Mouse (Mus musculus) layer of hippocampus, adult 6 months (tissue): ENCODE data around the gene Sytl2. TPM values are rescaled to one million over a fixed set of nuclear protein-coding genes. Genes with fewer than 3 reads are reported as not detected.

Experiments
- long read RNA-seq, 2 experiments: library from polyadenylated mRNA; unstranded; transcript quantifications; one replicate each; pipeline ENCODE4 v2.0.0; 2019 to 2020
- polyA plus RNA-seq: library from polyadenylated mRNA; unstranded; fragments of <200 nt; fragmentation: Nextera tagmentation; gene quantifications from 2 replicates; pipeline ENCODE4 v1.2.3, GENCODE M21; 2021

Sytl2 gene
- 10.5 and 11.1 TPM in 2 replicates for polyA plus RNA-seq
- long read RNA-seq, experiment 1, full-length matches to known transcripts: 13 of 21 reads
- long read RNA-seq, experiment 1, partial matches to known transcripts: 4 of 21 reads
- long read RNA-seq, experiment 1, other reads (novel, unspliced or antisense): 4 of 21 reads
- long read RNA-seq, experiment 2, transcript Sytl2-215 (11 exons, 2,673 nt): minor isoform, 11 of 127 reads
- long read RNA-seq, experiment 2, transcript Sytl2-219 (10 exons, 2,266 nt): major isoform, 63 of 127 reads
- long read RNA-seq, experiment 2, transcript Sytl2-218 (11 exons, 3,031 nt): minor isoform, 5 of 127 reads
- long read RNA-seq, experiment 2, partial matches to known transcripts: 18 of 127 reads
- long read RNA-seq, experiment 2, other reads (novel, unspliced or antisense): 28 of 127 reads

DNA sequence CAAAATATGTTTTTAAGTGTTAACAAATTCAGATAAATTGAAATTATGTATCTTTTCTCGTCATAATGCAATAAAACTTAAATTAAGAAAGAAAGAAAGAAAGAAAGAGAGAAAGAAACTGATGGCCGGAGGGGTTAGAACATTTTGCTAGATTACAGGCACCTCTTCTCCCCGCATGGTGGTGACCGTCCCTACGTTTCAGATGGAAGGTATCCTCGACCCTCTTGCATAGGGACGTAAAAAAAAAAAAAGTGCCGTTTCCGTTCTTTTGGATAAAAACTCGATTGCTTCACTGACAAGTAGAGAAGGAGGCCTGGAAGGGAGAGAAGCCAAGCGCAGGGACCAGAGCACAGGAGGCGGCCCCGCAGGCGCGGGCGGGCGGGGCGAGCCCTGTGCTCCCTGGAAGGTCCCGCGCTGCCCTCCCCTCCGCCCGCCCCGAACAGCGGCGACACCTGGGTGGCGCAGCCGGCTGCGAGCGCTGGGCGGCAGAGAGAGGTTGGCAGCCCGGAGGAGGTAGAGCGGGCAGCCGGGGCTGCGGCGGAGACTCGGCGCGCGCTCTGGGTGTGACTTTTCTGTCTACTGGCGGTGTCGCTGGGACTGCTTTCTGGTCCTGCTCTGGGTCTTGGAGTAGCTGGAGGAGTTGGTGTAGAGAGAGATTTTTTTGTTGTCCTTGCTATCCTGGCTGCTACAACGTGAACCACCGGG lies at the start of gene Sytl2:
Sytl2 (plus strand) TSS at position 311 of the 705 bp plus-strand sequence.

DNA sequence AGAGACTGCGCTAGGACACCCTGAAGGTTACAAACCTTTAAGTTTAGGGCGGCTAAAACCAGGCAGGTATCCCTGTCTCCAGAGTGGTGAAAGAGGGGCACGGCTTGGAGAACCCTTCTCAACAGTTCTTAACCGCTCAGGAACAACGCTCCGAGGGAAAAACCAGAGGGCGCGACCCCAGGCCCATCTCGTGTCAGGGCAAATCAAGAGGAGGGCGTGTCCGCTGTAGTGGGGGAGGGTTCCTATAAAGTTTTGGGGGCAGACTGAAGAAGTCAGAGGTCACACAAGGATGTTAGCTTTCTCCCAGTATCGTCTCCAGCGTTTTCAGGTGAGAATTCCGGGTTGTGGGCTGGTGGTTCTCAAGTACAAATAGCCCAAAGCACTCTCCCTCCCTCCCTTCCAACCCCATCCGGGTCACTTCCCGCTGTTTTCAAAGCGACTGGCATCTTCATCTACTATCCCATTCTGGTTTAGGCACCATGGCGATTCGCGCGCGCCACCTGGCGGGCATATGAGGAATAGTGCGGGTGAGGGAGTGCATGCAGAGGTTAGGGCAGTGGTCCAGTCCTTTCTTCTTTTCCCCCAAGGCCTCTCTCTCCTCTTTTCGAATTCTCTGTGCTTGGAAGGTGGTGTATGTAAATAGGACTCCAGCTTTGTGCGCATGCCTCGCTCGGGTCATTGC lies 36.6 kb upstream of the Sytl2 start, which contains the start of gene Ccdc83:
Ccdc83 (minus strand) TSS at position 489 of the 682 bp plus-strand sequence.

DNA sequence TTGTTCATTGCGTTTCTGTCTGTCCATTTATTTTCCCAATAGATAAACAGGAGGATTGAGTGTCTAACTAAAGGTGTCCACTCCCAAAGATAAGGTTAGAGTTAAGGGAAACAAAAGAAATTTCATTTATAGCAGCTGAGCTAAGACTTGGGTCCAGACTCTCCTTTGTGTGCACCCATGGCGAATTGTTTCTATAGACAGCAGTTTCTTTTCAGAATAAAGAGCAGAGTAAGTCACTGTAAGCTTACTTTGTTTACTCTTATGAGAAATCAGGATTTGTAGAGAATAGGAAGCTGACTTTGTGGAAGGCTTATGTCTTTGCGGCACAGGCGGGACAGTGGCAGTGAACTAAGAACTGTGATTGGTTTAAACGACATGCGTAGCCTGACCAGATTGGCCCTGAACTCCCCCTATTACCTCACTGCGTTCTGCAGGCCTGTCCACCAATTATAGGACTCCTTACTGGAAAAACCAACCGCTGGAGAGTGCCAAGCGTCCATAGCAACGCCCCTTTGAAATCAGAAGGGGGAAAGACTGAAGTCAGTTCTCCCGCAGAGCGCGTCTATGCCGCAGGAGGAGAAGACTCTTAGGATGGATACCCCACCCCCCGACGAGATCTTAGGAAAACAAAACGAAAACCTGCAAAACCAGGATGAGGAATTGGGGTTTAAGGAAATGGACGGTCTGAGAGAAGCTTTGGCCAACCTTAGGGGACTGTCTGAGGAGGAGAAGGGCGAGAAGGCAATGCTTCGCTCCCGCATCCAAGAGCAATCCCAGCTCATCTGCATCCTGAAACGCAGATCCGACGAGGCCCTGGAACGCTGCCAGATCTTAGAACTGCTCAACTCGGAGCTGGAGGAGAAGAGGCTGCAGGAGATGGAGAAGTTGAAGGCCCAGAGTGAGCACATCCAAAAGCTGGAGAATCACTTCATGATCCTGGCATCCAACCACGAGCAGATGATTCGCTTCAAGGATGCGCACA lies 124.3 kb downstream of the Sytl2 start, which contains the start of gene Ccdc89:
Ccdc89 (plus strand) TSS at position 558 of the 982 bp plus-strand sequence.

DNA sequence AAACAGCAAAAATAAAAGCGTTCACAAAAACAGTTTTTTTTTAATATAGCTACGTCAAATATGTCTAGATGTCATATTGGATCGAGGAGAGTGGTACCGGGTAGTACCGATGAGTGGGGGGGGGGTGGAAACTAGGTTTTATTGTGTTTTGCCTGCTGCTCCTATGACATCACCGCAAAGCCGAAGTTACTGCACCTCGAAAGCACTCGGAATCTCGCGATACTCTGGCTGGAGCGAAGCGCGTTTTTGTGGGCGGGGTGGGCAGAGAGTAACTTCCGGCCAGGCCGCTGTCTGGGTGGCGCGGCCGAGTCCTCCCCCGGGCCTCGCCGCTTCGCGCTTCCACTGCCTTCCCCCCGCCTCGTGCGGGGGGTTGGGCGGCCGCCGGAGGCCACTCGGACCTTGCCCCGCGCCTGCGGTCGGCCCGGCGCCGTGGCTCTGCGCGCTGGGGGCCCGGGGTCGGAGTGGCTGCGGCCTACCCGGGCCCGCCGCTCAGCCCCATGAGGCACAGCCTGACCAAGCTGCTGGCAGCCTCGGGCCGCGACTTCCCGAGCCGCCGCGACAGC lies 140.5 kb downstream of the Sytl2 start, which contains the start of gene Crebzf:
Crebzf (plus strand) TSS at position 212 of the 563 bp plus-strand sequence.

GRCm38 (mm10) chr7:90456845-90457468 lies 154.9 kb downstream of the Sytl2 start, which contains the start of gene Tmem126a:
Tmem126a (minus strand) TSS chr7:90457229.

Other genes with a start within 250 kb of the Sytl2 start
- 13.7 TPM in 2 replicates for gene Picalm, start 172.0 kb upstream of the Sytl2 start, polyA plus RNA-seq
- gene Ccdc83, start 36.5 kb upstream of the Sytl2 start, polyA plus RNA-seq: not detected in 2 replicates
- gene Ccdc89, start 124.3 kb downstream of the Sytl2 start, polyA plus RNA-seq: 0.70 and 1.0 TPM in 2 replicates
- gene Crebzf, start 140.5 kb downstream of the Sytl2 start, polyA plus RNA-seq: 5.7 and 6.2 TPM in 2 replicates
- gene Tmem126a, start 155.0 kb downstream of the Sytl2 start, polyA plus RNA-seq: 80.0 and 83.7 TPM in 2 replicates
- gene Tmem126b, start 173.7 kb downstream of the Sytl2 start, polyA plus RNA-seq: 28.0 and 33.7 TPM in 2 replicates
- 56.6 and 69.6 TPM in 2 replicates for gene Dlg2, start 174.4 kb downstream of the Sytl2 start, polyA plus RNA-seq